Mouse (Mus musculus): Measurements from ENCODE around the gene Gtf2ird2. TPM values are rescaled to one million over a fixed set of nuclear protein-coding genes. Genes with fewer than 3 reads are reported as not detected.

Gene Gtf2ird2
- total and polyA plus RNA-seq, 3 experiments: 3.6 to 4.6 TPM; not detected in 1

- H3K4me1 ChIP-seq (ENCODE audit: control insufficient read depth in 1 of 2, insufficient read depth in 2 of 2, low read length in 2 of 2): no peaks in the 10 kb centered on the region
- no peaks in the 10 kb centered on the region for H3K36me3 ChIP-seq (ENCODE audit: control insufficient read depth in 1 of 2, insufficient read depth in 2 of 2, low read length in 2 of 2)
- H3K4me3 ChIP-seq (ENCODE audit: control insufficient read depth in 1 of 2, insufficient read depth in 1 of 2, low read depth in 2 of 2, low read length in 2 of 2): no peak overlapping the region
- H3K9me3 ChIP-seq (replicated peaks; ENCODE audit: insufficient read depth, low read length): no peaks in the 10 kb centered on the region
- no peaks in the 10 kb centered on the region for H3K27me3 ChIP-seq (ENCODE audit: control insufficient read depth in 1 of 2, insufficient read depth in 2 of 2, low read length in 2 of 2)
- H3K79me2 ChIP-seq (ENCODE audit: control insufficient read depth, insufficient read depth, low read length, poor library complexity): no peaks in the 10 kb centered on the region
- no peak overlapping the region for H3K27ac ChIP-seq (ENCODE audit: control insufficient read depth, low read depth, low read length)
- TF ChIP-seq MYC (IDR thresholded peaks at IDR 0.05; ENCODE audit: low read depth, low read length) (no peak), POLR2AphosphoS5 (IDR thresholded peaks at IDR 0.05; ENCODE audit: borderline replicate concordance, low read depth, low read length) (no peak), CTCF (IDR thresholded peaks at IDR 0.05 in 2 of 3, conservative IDR thresholded peaks at IDR 0.05 in 1 of 3; ENCODE audit: control insufficient read depth in 1 of 3, insufficient read depth in 1 of 3, low read depth in 2 of 3, low read length in 3 of 3, poor library complexity in 1 of 3, severe bottlenecking in 1 of 3) (no peak), POLR2AphosphoS2 (IDR thresholded peaks at IDR 0.05; ENCODE audit: low read length) (no peak), USF2 (IDR thresholded peaks at IDR 0.05; ENCODE audit: borderline replicate concordance in 1 of 2, insufficient read depth in 1 of 2, low read depth in 1 of 2, low read length in 2 of 2) (no peak), TAL1 (IDR thresholded peaks at IDR 0.05; ENCODE audit: low read length) (no peak), HCFC1 (IDR thresholded peaks at IDR 0.05; ENCODE audit: low read depth, low read length) (no peak), USF1 (IDR thresholded peaks at IDR 0.05; ENCODE audit: low read depth, low read length) (no peak), ZMIZ1 (IDR thresholded peaks at IDR 0.05; ENCODE audit: low read depth, low read length) (no peak), MXI1 (IDR thresholded peaks at IDR 0.05; ENCODE audit: low read depth, low read length) (no peak), EP300 (IDR thresholded peaks at IDR 0.05; ENCODE audit: low read depth in 1 of 2, low read length in 2 of 2) (no peak), NRF1 (IDR thresholded peaks at IDR 0.05; ENCODE audit: insufficient read depth, low read depth, low read length, poor library complexity, severe bottlenecking) (no peak), CHD1 (IDR thresholded peaks at IDR 0.05; ENCODE audit: low read depth, low read length) (no peak), E2F4 (IDR thresholded peaks at IDR 0.05; ENCODE audit: borderline replicate concordance, low read depth, low read length) (no peak), GABPA (IDR thresholded peaks at IDR 0.05; ENCODE audit: low read depth, low read length) (no peak), GATA1 (IDR thresholded peaks at IDR 0.05; ENCODE audit: low read depth, low read length) (no peak), ZC3H11A (IDR thresholded peaks at IDR 0.05; ENCODE audit: low read depth, low read length) (no peak)
- H3K9ac ChIP-seq (ENCODE audit: control insufficient read depth, low read depth, low read length, poor library complexity, severe bottlenecking): no peak overlapping the region
- no peak for DNase-seq (ENCODE audit: low read depth, low spot score)
Observed at GRCm38 (mm10) chr5:134193664-134194063, 9.8 kb downstream of the Gtf2ird2 start.

GRCm38 (mm10) chr5:134206721-134207120 is 22.9 kb downstream of the Gtf2ird2 start:
- H3K27ac ChIP-seq (ENCODE audit: control insufficient read depth, low read depth, low read length): no peak overlapping the region
- TF ChIP-seq TCF12 (IDR thresholded peaks at IDR 0.05; ENCODE audit: low read depth, low read length): no peak
- TF ChIP-seq MYB (IDR thresholded peaks at IDR 0.05; ENCODE audit: low read depth, low read length): no peak
- no peak for TF ChIP-seq MAZ (IDR thresholded peaks at IDR 0.05; ENCODE audit: low read depth, low read length)
- no peak for TF ChIP-seq MYC (IDR thresholded peaks at IDR 0.05; ENCODE audit: low read depth, low read length)
- TF ChIP-seq MAX (IDR thresholded peaks at IDR 0.05; ENCODE audit: low read length): no peak
- no peak for TF ChIP-seq ETS1 (IDR thresholded peaks at IDR 0.05; ENCODE audit: low read depth, low read length)
- no peak for TF ChIP-seq SIN3A (IDR thresholded peaks at IDR 0.05; ENCODE audit: low read length)
- no peak for TF ChIP-seq ZKSCAN1 (IDR thresholded peaks at IDR 0.05; ENCODE audit: low read depth, low read length)
- no peak for TF ChIP-seq UBTF (IDR thresholded peaks at IDR 0.05; ENCODE audit: borderline replicate concordance, insufficient read depth, low read depth, low read length)
- no peak for TF ChIP-seq EP300 (IDR thresholded peaks at IDR 0.05; ENCODE audit: low read depth in 1 of 2, low read length in 2 of 2)
- no peak for TF ChIP-seq GATA1 (IDR thresholded peaks at IDR 0.05; ENCODE audit: low read depth, low read length)
- TF ChIP-seq RAD21 (IDR thresholded peaks at IDR 0.05; ENCODE audit: low read depth, low read length): no peak
- TF ChIP-seq HCFC1 (IDR thresholded peaks at IDR 0.05; ENCODE audit: low read depth, low read length): no peak
- TF ChIP-seq JUND (IDR thresholded peaks at IDR 0.05; ENCODE audit: low read depth, low read length): no peak
- TF ChIP-seq USF2 (IDR thresholded peaks at IDR 0.05; ENCODE audit: borderline replicate concordance in 1 of 2, insufficient read depth in 1 of 2, low read depth in 1 of 2, low read length in 2 of 2): no peak
- no peak for TF ChIP-seq MEF2A (IDR thresholded peaks at IDR 0.05; ENCODE audit: extremely low read depth, insufficient replicate concordance, low read depth, low read length, poor library complexity, severe bottlenecking)
- no peak for TF ChIP-seq RCOR1 (IDR thresholded peaks at IDR 0.05; ENCODE audit: low read depth, low read length)
- H3K36me3 ChIP-seq (ENCODE audit: control insufficient read depth in 1 of 2, insufficient read depth in 2 of 2, low read length in 2 of 2): no peaks in the 10 kb centered on the region
- H3K9ac ChIP-seq (ENCODE audit: control insufficient read depth, low read depth, low read length, poor library complexity, severe bottlenecking): no peak overlapping the region
- no peaks in the 10 kb centered on the region for H3K79me2 ChIP-seq (ENCODE audit: control insufficient read depth, insufficient read depth, low read length, poor library complexity)
- no peaks in the 10 kb centered on the region for H3K27me3 ChIP-seq (ENCODE audit: control insufficient read depth in 1 of 2, insufficient read depth in 2 of 2, low read length in 2 of 2)
- no peaks in the 10 kb centered on the region for H3K4me1 ChIP-seq (ENCODE audit: control insufficient read depth in 1 of 2, insufficient read depth in 2 of 2, low read length in 2 of 2)
- no peak overlapping the region for H3K4me3 ChIP-seq (ENCODE audit: control insufficient read depth in 1 of 2, insufficient read depth in 1 of 2, low read depth in 2 of 2, low read length in 2 of 2)
- H3K9me3 ChIP-seq (replicated peaks; ENCODE audit: insufficient read depth, low read length): no peaks in the 10 kb centered on the region
- no peak for DNase-seq (ENCODE audit: low read depth, low spot score)

Measured in MEL (cell line).